In the genomic region with DNA sequence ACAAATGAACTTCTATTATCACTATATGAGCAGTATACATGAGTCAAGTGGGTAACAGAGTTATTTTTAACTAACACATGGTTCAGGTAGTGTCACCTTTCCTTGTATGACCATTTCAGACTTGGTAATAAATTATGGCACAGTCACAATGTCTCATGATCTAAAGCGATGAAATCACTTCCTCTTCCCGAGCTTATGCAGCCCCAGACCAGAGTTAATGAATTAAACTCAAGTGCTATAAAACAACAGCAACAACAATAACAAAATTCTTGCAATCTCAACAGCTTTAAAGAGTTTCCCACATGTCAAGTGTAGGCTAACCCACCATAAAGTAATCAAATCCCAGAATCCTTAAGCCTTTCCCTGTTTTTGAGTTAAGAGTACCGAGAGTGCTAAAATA, we compare ENCODE assay signal across 32 mouse cellular contexts.
"Had no signal": no experiment of that assay in that cellular context is flagged by ENCODE, and none has a peak within 500 bp of the region (broad histone marks: within the 10 kb centered on the region; RNA-seq: fewer than 3 reads in every experiment).

No protein-coding gene starts in this region.

- DNase-seq: heart, adult 18-20 months; heart, adult 2 months; heart, postnatal 10 days; heart, postnatal 14 days; heart, postnatal 36 days; heart, postnatal 4 days; kidney, adult 18-20 months; kidney, adult 2 months; kidney, adult 8-10 months; kidney, postnatal 10 days; kidney, postnatal 25 days; kidney, postnatal 36 days; layer of hippocampus, adult 9-11 months; layer of hippocampus, postnatal 36 days had no signal

- H3K36me3 ChIP-seq: heart, embryonic 10.5 days; heart, embryonic 12.5 days; heart, embryonic 13.5 days; heart, embryonic 15.5 days; hindbrain, embryonic 10.5 days; hindbrain, embryonic 12.5 days; hindbrain, embryonic 13.5 days; hindbrain, embryonic 15.5 days; intestine, embryonic 15.5 days had no signal

- H3K27me3 ChIP-seq: heart, embryonic 12.5 days; heart, embryonic 13.5 days; heart, embryonic 15.5 days; hindbrain, embryonic 12.5 days; hindbrain, embryonic 13.5 days; hindbrain, embryonic 15.5 days; intestine, embryonic 15.5 days had no signal

- H3K4me2 ChIP-seq: heart, embryonic 11.5 days; heart, embryonic 12.5 days; heart, embryonic 13.5 days; heart, embryonic 15.5 days; hindbrain, embryonic 12.5 days; hindbrain, embryonic 13.5 days; hindbrain, embryonic 14.5 days; hindbrain, embryonic 15.5 days; intestine, embryonic 15.5 days had no signal

- ATAC-seq: hindbrain, embryonic 16.5 days; hindbrain, postnatal 0 days; inflammation-experienced regulatory T-cells, adult 6 months; intestine, embryonic 15.5 days; intestine, embryonic 16.5 days; intestine, postnatal 0 days had no signal

- H3K4me3 ChIP-seq: heart, adult 2 months; heart, embryonic 10.5 days; heart, embryonic 12.5 days; heart, embryonic 13.5 days; heart, embryonic 15.5 days; hindbrain, embryonic 10.5 days; hindbrain, embryonic 12.5 days; hindbrain, embryonic 13.5 days; hindbrain, embryonic 15.5 days; intestine, embryonic 15.5 days; layer of hippocampus, adult 2 months; left cerebral cortex, adult 2 months had no signal

- H3K27ac ChIP-seq: heart, adult 2 months; heart, embryonic 10.5 days; heart, embryonic 13.5 days; heart, embryonic 15.5 days; hindbrain, embryonic 10.5 days; hindbrain, embryonic 12.5 days; hindbrain, embryonic 13.5 days; hindbrain, embryonic 14.5 days; hindbrain, embryonic 15.5 days; hindbrain, postnatal 0 days; intestine, embryonic 15.5 days; layer of hippocampus, adult 2 months; left cerebral cortex, adult 2 months had no signal

- H3K9me3 ChIP-seq: heart, embryonic 10.5 days; heart, embryonic 12.5 days; heart, embryonic 13.5 days; heart, embryonic 15.5 days; hindbrain, embryonic 10.5 days; hindbrain, embryonic 12.5 days; hindbrain, embryonic 13.5 days; hindbrain, embryonic 15.5 days; intestine, embryonic 15.5 days had no signal

- H3K4me1 ChIP-seq: heart, embryonic 10.5 days; heart, embryonic 12.5 days; heart, embryonic 13.5 days; heart, embryonic 15.5 days; hindbrain, embryonic 10.5 days; hindbrain, embryonic 12.5 days; hindbrain, embryonic 13.5 days; hindbrain, embryonic 15.5 days; intestine, embryonic 15.5 days had no signal

- H3K9ac ChIP-seq: heart, embryonic 12.5 days; heart, embryonic 13.5 days; heart, embryonic 15.5 days; hindbrain, embryonic 12.5 days; hindbrain, embryonic 13.5 days; hindbrain, embryonic 14.5 days; hindbrain, embryonic 15.5 days; intestine, embryonic 15.5 days had no signal
